Mouse (Mus musculus) liver, postnatal 0 days (tissue): Measurements from ENCODE around the gene Taf4. TPM values are rescaled to one million over a fixed set of nuclear protein-coding genes. Genes with fewer than 3 reads are reported as not detected.

Experiments used
- ATAC-seq: fragments of 200-750 bp; cut with Nextera tagmentation; 2 replicates; pipeline ENCODE4 v1.8.0; 2017; ENCODE audit warnings: mild to moderate bottlenecking, moderate library complexity
- DNase-seq: peaks from one replicate; pipeline ENCODE4 v3.0.0-alpha.2; 2016
- H3K27ac ChIP-seq: fragments of 300-500 bp; sonication (generic); 2 replicates; pipeline ENCODE4 v1.5.1; 2014; ENCODE audit warnings: antibody characterized with exemption, moderate library complexity, mild to moderate bottlenecking, low read depth
- H3K27me3 ChIP-seq: fragments of 300-500 bp; sonication (generic); 2 replicates; pipeline ENCODE4 v1.6.1; 2014; ENCODE audit warnings: low read length, control low read depth, mixed read lengths; ENCODE audit not compliant: insufficient read depth
- H3K36me3 ChIP-seq: fragments of 300-500 bp; sonication (generic); replicated peaks from 2 replicates; pipeline ENCODE4 v1.6.1; 2014; ENCODE audit warnings: mild to moderate bottlenecking, control low read depth, low read length, moderate library complexity, mixed read lengths; ENCODE audit not compliant: insufficient read depth
- H3K4me1 ChIP-seq: fragments of 300-500 bp; sonication (generic); 2 replicates; pipeline ENCODE4 v1.6.1; 2014; ENCODE audit warnings: antibody characterized with exemption, mild to moderate bottlenecking, control low read depth; ENCODE audit not compliant: insufficient read depth
- H3K4me2 ChIP-seq: fragments of 300-500 bp; sonication (generic); 2 replicates; pipeline ENCODE4 v1.6.1; 2014; ENCODE audit warnings: low read depth, mild to moderate bottlenecking, low read length, moderate library complexity, mixed read lengths
- H3K4me3 ChIP-seq: fragments of 300-500 bp; sonication (generic); 2 replicates; pipeline ENCODE4 v1.5.1; 2014; ENCODE audit warnings: low read depth, low read length
- H3K9ac ChIP-seq: fragments of 300-500 bp; sonication (generic); replicated peaks from 2 replicates; pipeline ENCODE4 v1.6.1; 2014; ENCODE audit warnings: mild to moderate bottlenecking, moderate library complexity
- H3K9me3 ChIP-seq: fragments of 300-500 bp; sonication (generic); 2 replicates; pipeline ENCODE4 v1.6.1; 2016; ENCODE audit warnings: mild to moderate bottlenecking, control low read depth, low read length, mixed read lengths
- CTCF ChIP-seq: sonication (generic); IDR thresholded peaks from 2 replicates; pipeline ENCODE4 v1.5.1; 2016; ENCODE audit warnings: antibody characterized with exemption, low read depth
- EP300 ChIP-seq: IDR thresholded peaks from 2 replicates; pipeline ENCODE4 v1.6.1; 2016; ENCODE audit warnings: antibody characterized with exemption, low read depth, mild to moderate bottlenecking
- WGBS: fragments of 180-500 bp; shearing (Covaris S2); extraction: QIAGEN DNeasy Blood & Tissue Kit; methylation state at CpG from one replicate; pipeline ENCODE4 v1.1.7; 2014; ENCODE audit not compliant: insufficient replicate concordance; 5-methylcytosine and 5-hydroxymethylcytosine counted together
- polyA plus RNA-seq: library from polyadenylated mRNA; unstranded; fragments of >200 nt; fragmentation: Nextera tagmentation; extraction: Ambion mirVana; gene quantifications from 2 replicates; pipeline ENCODE4 v1.2.1, GENCODE M21; 2015

The Taf4 gene
- polyA plus RNA-seq, 1 experiment from 2014 or later: 1.7 TPM

- Histone ChIP-seq H3K4me1 (peaks cover 34% of the 10 kb centered on the region), H3K27me3 (no peaks in the 10 kb centered on the region), H3K36me3 (no peaks in the 10 kb centered on the region), H3K9ac (peak overlapping the region; percentile 89), H3K9me3 (no peaks in the 10 kb centered on the region), H3K27ac (peak overlapping the region; percentile 98), H3K4me3 (peak overlapping the region; percentile 76), H3K4me2 (peak overlapping the region; percentile 72)
- 13% methylated on average over 10 of the region's 10 CpGs for WGBS
- DNase-seq (no peak), ATAC-seq (no peak)
- no peak for TF ChIP-seq EP300
These were observed 1.0 kb upstream of the Taf4 start for GRCm38 (mm10) chr2:179977344-179978025.

DNA sequence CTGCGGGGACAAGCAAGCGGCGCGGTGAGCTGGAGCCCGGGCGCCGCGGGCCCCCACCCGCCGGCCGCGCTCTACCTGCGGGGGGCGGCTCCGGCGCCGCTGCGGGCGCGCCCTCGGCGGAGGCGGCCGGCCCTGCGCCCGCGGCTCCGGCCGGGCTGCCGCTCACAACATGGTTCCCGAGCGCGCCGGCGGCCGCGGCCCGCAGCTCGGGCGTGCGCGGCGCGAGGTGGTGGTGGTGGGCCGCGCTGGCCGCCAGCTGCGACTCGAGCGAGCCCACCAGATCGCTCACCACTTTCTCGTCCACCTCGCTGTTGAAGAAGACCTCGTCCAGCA lies 185 bp downstream of the Taf4 start:
- under 1% methylated on average over 21 of the region's 54 CpGs for WGBS
- Histone ChIP-seq H3K4me2 (peak overlapping the region; percentile 98), H3K36me3 (no peaks in the 10 kb centered on the region), H3K9ac (peak overlapping the region; percentile 89), H3K27me3 (no peaks in the 10 kb centered on the region), H3K4me1 (peaks cover 40% of the 10 kb centered on the region), H3K4me3 (peak overlapping the region; percentile 76), H3K9me3 (no peaks in the 10 kb centered on the region), H3K27ac (peak overlapping the region; percentile 98)
- peak; percentile 33 for ATAC-seq
- DNase-seq: no peak
- TF ChIP-seq EP300: no peak
- no peak for TF ChIP-seq CTCF

DNA sequence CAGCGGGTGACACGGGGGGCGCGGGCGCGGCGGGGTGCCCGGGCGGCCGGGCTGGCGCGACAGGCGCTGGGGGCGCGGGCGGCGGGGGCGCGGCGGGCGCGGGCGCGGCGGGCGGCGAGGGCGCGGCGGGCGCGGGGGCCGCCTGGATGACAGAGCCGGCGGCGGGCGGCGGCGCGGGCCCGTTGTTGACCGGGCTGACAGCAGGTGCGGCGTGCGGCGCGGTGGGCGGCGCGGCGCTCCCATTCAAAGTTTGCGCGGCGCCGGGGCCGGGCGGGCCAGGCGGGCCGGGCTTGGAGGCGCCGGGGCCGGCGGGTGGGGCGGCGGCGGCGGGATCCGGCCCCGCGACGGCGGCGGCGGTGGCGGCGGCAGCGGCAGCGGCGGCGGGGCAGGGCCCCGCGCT lies 595 bp downstream of the Taf4 start:
- peaks cover 40% of the 10 kb centered on the region for H3K4me1 ChIP-seq
- no peak for TF ChIP-seq EP300
- no peak for TF ChIP-seq CTCF
- H3K4me3 ChIP-seq: peak overlapping the region; percentile 76; the same call in 1 of the 2 replicates
- no peaks in the 10 kb centered on the region for H3K36me3 ChIP-seq
- H3K27ac ChIP-seq: peak overlapping the region; percentile 98
- ATAC-seq (no peak), DNase-seq (peak; percentile 55)
- H3K27me3 ChIP-seq: no peaks in the 10 kb centered on the region
- WGBS: 4% methylated on average over 4 of the region's 82 CpGs
- peak overlapping the region; percentile 89 for H3K9ac ChIP-seq
- no peaks in the 10 kb centered on the region for H3K9me3 ChIP-seq
- H3K4me2 ChIP-seq: peak overlapping the region; percentile 98

- DNase-seq (peak; percentile 63), ATAC-seq (no peak)
- peaks cover 40% of the 10 kb centered on the region for H3K4me1 ChIP-seq
These were observed 1.6 kb downstream of the Taf4 start for GRCm38 (mm10) chr2:179974651-179975471.

DNA sequence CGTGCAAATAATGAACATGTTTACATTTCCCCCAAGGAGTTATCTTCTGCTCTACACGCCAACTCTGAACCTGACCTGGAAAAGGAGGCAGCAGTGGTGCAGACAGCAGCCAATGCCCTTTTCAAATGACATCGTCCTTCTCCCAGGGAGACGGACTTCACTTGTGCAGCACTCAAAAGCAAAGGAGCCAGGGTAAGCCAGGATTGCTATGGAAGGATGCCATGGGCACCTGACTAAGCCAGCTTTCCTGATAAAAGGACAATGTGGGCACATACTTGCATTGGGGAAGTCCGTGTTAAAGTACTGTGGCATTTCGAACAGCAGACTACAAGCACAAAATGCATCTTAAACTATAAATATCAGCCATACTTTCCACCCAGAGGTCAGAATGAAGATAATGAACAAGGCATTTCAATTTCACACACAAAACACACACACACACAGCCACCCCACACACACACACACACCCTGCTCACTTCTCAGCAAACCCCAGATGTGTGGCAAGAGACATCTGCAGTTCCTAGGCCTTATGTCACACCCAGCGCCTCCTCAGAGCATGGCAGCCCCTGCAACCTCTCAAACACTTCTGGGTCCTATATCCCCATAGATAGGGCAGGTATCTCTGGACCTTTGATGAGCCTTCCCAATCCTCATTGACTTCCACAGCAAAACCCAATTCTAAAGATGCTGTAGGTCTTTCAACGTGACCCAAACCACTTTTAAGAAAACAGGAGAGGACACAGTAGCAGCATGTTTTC lies 2.4 kb downstream of the Taf4 start:
- peaks cover 40% of the 10 kb centered on the region for H3K4me1 ChIP-seq
- WGBS: 35% methylated on average over 8 of the region's 8 CpGs
- DNase-seq: peak; percentile 17

More at GRCm38 (mm10) chr2:179974651-179975471, 1.6 kb downstream of the Taf4 start:
- WGBS: 6% methylated on average over 43 of the region's 45 CpGs
- Histone ChIP-seq H3K4me3 (peak overlapping the region; percentile 64), H3K36me3 (no peaks in the 10 kb centered on the region), H3K4me2 (peak overlapping the region; percentile 98), H3K27ac (no peak overlapping the region), H3K27me3 (no peaks in the 10 kb centered on the region), H3K9me3 (no peaks in the 10 kb centered on the region), H3K9ac (peak overlapping the region; percentile 89)
- TF ChIP-seq EP300 (no peak), CTCF (no peak)

DNA sequence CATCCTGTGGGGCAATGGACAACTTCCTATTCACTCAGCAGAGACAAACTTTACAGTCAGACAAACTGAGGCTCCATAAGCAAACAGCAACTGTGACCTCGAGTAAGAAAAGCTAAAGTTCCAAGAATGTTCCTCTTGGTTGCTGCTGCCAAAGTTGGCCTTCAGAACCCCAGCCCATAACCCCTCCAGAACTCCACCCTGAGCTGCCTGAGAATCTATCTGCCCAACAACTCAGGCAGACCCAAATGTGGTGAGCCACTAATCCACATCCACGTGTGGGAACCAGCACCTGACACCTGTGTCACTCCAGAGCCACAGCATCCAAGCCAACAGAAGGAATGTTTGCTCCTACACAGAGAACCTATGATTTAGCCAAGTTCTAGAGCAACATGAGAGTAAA lies 4.0 kb downstream of the Taf4 start:
- ATAC-seq: no peak

More for the DNA sequence above, 2.4 kb downstream of the Taf4 start:
- Histone ChIP-seq H3K36me3 (no peaks in the 10 kb centered on the region), H3K27me3 (no peaks in the 10 kb centered on the region), H3K4me3 (peak overlapping the region; percentile 64), H3K9ac (no peak overlapping the region; the same call in 1 of the 2 replicates), H3K9me3 (no peaks in the 10 kb centered on the region), H3K4me2 (peak overlapping the region; percentile 98), H3K27ac (no peak overlapping the region)
- ATAC-seq: no peak
- no peak for TF ChIP-seq EP300
- no peak for TF ChIP-seq CTCF

More for the DNA sequence above, 4.0 kb downstream of the Taf4 start:
- H3K27me3 ChIP-seq: no peaks in the 10 kb centered on the region
- no peak overlapping the region for H3K9ac ChIP-seq
- H3K4me2 ChIP-seq: no peak overlapping the region
- DNase-seq: no peak
- no peaks in the 10 kb centered on the region for H3K36me3 ChIP-seq
- no peak overlapping the region for H3K4me3 ChIP-seq
- peaks cover 35% of the 10 kb centered on the region for H3K4me1 ChIP-seq
- no peaks in the 10 kb centered on the region for H3K9me3 ChIP-seq
- WGBS: 40% methylated on average over 2 of the region's 2 CpGs
- no peak for TF ChIP-seq EP300
- TF ChIP-seq CTCF: no peak
- no peak overlapping the region for H3K27ac ChIP-seq
